Mouse (Mus musculus): ENCODE data around the gene Pxdn.

The Pxdn gene

GRCm38 (mm10) chr12:29937308-29937707, at the start of gene Pxdn:
Gene Pxdn, plus strand, starts transcription at chr12:29937608.
- DNase-seq (ENCODE audit: low read depth, low spot score), result no peak

GRCm38 (mm10) chr12:29894669-29895068, 42.7 kb upstream of the Pxdn start:
- peak; percentile 51 for DNase-seq (ENCODE audit: low read depth, low spot score)

- DNase-seq (ENCODE audit: low read depth, low spot score), result no peak
Measured at GRCm38 (mm10) chr12:29897533-29898085, 39.8 kb upstream of the Pxdn start.

GRCm38 (mm10) chr12:29904101-29904874, 33.1 kb upstream of the Pxdn start:
- no peak for DNase-seq (ENCODE audit: low read depth, low spot score)

GRCm38 (mm10) chr12:29907056-29907455, 30.4 kb upstream of the Pxdn start:
- DNase-seq (ENCODE audit: low read depth, low spot score), result peak; percentile 33

- no peak for DNase-seq (ENCODE audit: low read depth, low spot score)
Measured at GRCm38 (mm10) chr12:29916139-29916538, 21.3 kb upstream of the Pxdn start.

GRCm38 (mm10) chr12:29916807-29917206, 20.6 kb upstream of the Pxdn start:
- no peak for DNase-seq (ENCODE audit: low read depth, low spot score)

GRCm38 (mm10) chr12:29920298-29920697, 17.1 kb upstream of the Pxdn start:
- no peak for DNase-seq (ENCODE audit: low read depth, low spot score)

- no peak for DNase-seq (ENCODE audit: low read depth, low spot score)
Measured at GRCm38 (mm10) chr12:29921481-29921880, 15.9 kb upstream of the Pxdn start.

GRCm38 (mm10) chr12:29926896-29927295, 10.5 kb upstream of the Pxdn start:
- peak; percentile 44 for DNase-seq (ENCODE audit: low read depth, low spot score)

GRCm38 (mm10) chr12:29930591-29930990, 6.8 kb upstream of the Pxdn start:
- no peak for DNase-seq (ENCODE audit: low read depth, low spot score)

GRCm38 (mm10) chr12:29932951-29933350, 4.5 kb upstream of the Pxdn start:
- DNase-seq (ENCODE audit: low read depth, low spot score), result peak; percentile 15

GRCm38 (mm10) chr12:29933501-29933900, 3.9 kb upstream of the Pxdn start:
- peak; percentile 92 for DNase-seq (ENCODE audit: low read depth, low spot score)

GRCm38 (mm10) chr12:29934120-29934581, 3.3 kb upstream of the Pxdn start:
- no peak for DNase-seq (ENCODE audit: low read depth, low spot score)

GRCm38 (mm10) chr12:29937851-29938375, 505 bp downstream of the Pxdn start:
- peak; percentile 62 for DNase-seq (ENCODE audit: low read depth, low spot score)

GRCm38 (mm10) chr12:29938376-29939041, 1.1 kb downstream of the Pxdn start:
- peak; percentile 20 for DNase-seq (ENCODE audit: low read depth, low spot score)

- DNase-seq (ENCODE audit: low read depth, low spot score), result no peak
Measured at GRCm38 (mm10) chr12:29939261-29939671, 1.9 kb downstream of the Pxdn start.

GRCm38 (mm10) chr12:29942435-29942834, 5.0 kb downstream of the Pxdn start:
- no peak for DNase-seq (ENCODE audit: low read depth, low spot score)

GRCm38 (mm10) chr12:29944650-29945049, 7.2 kb downstream of the Pxdn start:
- DNase-seq (ENCODE audit: low read depth, low spot score), result no peak

GRCm38 (mm10) chr12:29945182-29945743, 7.9 kb downstream of the Pxdn start:
- DNase-seq (ENCODE audit: low read depth, low spot score), result no peak

- no peak for DNase-seq (ENCODE audit: low read depth, low spot score)
Measured at GRCm38 (mm10) chr12:29951043-29951442, 13.6 kb downstream of the Pxdn start.

GRCm38 (mm10) chr12:29951485-29951884, 14.1 kb downstream of the Pxdn start:
- no peak for DNase-seq (ENCODE audit: low read depth, low spot score)

Data from R1 (cell line).